Mouse (Mus musculus): ENCODE results near the gene Ptp4a2. TPM values are rescaled to one million over a fixed set of nuclear protein-coding genes. Genes with fewer than 3 reads are reported as not detected.
"Not testable (repeated sequence)": the region's sequence is repeated elsewhere in the genome, so short reads cannot be mapped to it uniquely, and the experiment has no call there.

Gene Ptp4a2
- polyA plus RNA-seq, 1 experiment from 2014 or later = 370 TPM

DNA sequence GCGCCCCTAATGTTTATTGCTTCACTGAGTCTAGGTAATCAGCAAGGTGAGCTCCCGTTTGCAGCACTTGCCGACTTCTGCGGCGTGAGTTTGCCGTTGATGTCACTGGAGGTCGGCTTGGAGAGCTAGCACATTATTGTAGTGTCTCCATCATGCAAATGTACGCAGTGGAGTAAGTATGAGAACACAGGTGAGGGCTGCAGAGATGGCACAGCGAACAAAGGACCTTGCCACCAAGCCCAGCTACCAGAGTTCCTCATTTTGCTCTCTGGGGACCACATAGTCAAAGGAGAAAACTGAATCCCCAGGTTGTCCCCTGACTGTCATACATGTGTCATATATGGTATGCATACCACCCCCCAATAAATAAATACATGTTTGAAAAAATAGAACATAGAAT lies 49.4 kb downstream of the Ptp4a2 start:
- no peaks in the 10 kb centered on the region for H3K27me3 ChIP-seq
- H3K4me1 ChIP-seq = peaks cover 2% of the 10 kb centered on the region

DNA sequence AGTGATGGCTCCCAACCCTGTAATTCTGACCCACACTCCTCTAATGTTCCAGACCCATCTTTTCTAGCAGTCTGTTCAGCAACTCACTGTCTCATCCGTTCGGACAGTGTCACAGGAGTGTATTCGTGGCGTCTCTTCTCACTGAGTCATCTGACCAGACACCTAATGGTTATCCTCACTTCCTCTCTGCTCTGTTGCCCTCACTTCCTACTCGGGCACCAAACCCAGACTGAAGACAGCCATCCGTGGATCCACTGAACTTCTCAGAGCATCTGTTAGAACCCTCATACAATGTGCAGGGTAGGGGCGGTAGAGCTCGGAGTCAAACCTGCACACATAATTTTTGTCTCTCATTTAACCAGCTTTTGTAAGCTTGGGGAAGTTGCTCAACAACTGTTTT lies 50.4 kb downstream of the Ptp4a2 start:
- WGBS = 78% methylated on average over 8 of the region's 8 CpGs
- no peak overlapping the region for H3K4me2 ChIP-seq (replicated peaks)

More for the DNA sequence above, 49.4 kb downstream of the Ptp4a2 start:
- H3K36me3 ChIP-seq = no peaks in the 10 kb centered on the region
- no peak overlapping the region for H3K4me3 ChIP-seq
- no peaks in the 10 kb centered on the region for H3K9me3 ChIP-seq
- 91% methylated on average over 9 of the region's 9 CpGs for WGBS
- no peak overlapping the region for H3K9ac ChIP-seq
- ATAC-seq (ENCODE audit: low FRiP score, low read depth) = no peak
- no peak overlapping the region for H3K27ac ChIP-seq
- no peak overlapping the region for H3K4me2 ChIP-seq (replicated peaks)

DNA sequence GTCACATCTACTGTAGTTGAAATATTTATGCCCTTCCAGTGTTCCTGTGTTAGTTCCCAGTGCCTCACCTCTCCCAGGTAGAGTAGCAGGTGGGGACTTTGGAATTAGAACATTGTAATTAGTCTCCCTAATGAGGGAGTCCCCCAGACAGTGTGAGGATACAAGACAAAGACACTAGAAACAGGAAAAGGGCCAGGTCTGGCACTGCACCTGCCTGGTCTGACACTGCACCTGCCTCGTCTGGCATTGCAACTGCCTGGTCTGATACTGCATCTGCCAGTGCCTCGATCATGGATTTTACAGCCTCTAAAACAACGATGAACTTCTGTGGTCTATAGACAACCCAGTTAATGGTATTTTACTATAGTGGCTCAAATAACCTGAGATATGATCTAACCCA lies 51.3 kb downstream of the Ptp4a2 start:
- no peaks in the 10 kb centered on the region for H3K36me3 ChIP-seq
- no peak overlapping the region for H3K4me3 ChIP-seq
- ATAC-seq (ENCODE audit: low FRiP score, low read depth) = no peak
- H3K27me3 ChIP-seq = no peaks in the 10 kb centered on the region
- no peaks in the 10 kb centered on the region; the same call in 1 of the 2 replicates for H3K9me3 ChIP-seq
- H3K4me1 ChIP-seq = no peaks in the 10 kb centered on the region
- WGBS = 82% methylated on average over 3 of the region's 3 CpGs
- H3K9ac ChIP-seq = no peak overlapping the region
- no peak overlapping the region for H3K4me2 ChIP-seq (replicated peaks)
- no peak overlapping the region for H3K27ac ChIP-seq

More for the DNA sequence above, 50.4 kb downstream of the Ptp4a2 start:
- Histone ChIP-seq H3K27ac (no peak overlapping the region), H3K9me3 (no peaks in the 10 kb centered on the region), H3K4me1 (no peaks in the 10 kb centered on the region), H3K9ac (no peak overlapping the region), H3K36me3 (no peaks in the 10 kb centered on the region), H3K27me3 (no peaks in the 10 kb centered on the region), H3K4me3 (no peak overlapping the region)
- ATAC-seq (ENCODE audit: low FRiP score, low read depth) = no peak

DNA sequence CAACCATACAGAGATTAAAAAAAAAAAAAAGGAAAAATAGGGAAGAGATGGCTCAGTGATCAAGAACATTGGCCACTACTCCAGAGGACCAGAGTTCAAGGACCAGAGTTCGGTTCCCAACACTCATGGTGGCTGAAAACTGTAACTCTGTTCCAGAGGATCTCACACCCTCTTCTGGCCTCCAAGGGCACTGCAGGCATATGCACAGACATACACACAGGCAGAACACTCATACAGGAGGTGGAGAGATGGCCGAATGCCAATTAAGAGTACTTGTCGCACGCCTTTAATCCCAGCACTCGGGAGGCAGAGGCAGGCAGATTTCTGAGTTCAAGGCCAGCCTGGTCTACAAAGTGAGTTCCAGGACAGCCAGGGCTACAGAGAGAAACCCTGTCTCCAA lies 55.2 kb downstream of the Ptp4a2 start:
- H3K4me2 ChIP-seq (replicated peaks) = not testable (repeated sequence)
- WGBS = 97% methylated on average over 5 of the region's 5 CpGs

DNA sequence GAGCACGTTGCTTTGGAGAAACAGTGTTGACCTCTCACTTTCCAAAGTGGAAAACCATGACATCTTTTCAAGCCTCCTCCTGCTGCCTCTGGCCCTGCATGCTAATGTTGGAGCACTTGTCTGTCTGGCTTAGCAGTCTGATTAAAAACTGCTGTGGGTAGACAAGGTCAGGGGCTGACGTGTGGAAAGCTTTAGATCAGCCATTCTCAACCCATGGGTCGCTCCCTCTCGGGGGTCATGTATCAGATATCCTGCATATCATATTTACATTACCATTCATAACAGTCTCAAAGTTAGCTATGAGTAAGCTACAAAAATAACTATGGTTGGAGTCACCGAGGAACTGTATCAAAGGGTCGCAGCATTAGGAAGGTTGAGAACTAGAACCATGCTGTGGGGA lies 57.2 kb downstream of the Ptp4a2 start:
- H3K36me3 ChIP-seq = no peaks in the 10 kb centered on the region
- H3K27me3 ChIP-seq = no peaks in the 10 kb centered on the region
- H3K9ac ChIP-seq = no peak overlapping the region
- H3K27ac ChIP-seq = no peak overlapping the region
- no peak overlapping the region for H3K4me3 ChIP-seq
- H3K9me3 ChIP-seq = no peaks in the 10 kb centered on the region; the same call in 1 of the 2 replicates
- WGBS = 58% methylated on average over 6 of the region's 6 CpGs
- ATAC-seq (ENCODE audit: low FRiP score, low read depth) = no peak
- H3K4me1 ChIP-seq = no peaks in the 10 kb centered on the region
- H3K4me2 ChIP-seq (replicated peaks) = no peak overlapping the region

More for the DNA sequence above, 55.2 kb downstream of the Ptp4a2 start:
- not testable (repeated sequence) for H3K36me3 ChIP-seq; H3K9me3 ChIP-seq; H3K4me3 ChIP-seq; H3K9ac ChIP-seq; ATAC-seq (ENCODE audit: low FRiP score, low read depth); H3K4me1 ChIP-seq; H3K27me3 ChIP-seq; H3K27ac ChIP-seq

DNA sequence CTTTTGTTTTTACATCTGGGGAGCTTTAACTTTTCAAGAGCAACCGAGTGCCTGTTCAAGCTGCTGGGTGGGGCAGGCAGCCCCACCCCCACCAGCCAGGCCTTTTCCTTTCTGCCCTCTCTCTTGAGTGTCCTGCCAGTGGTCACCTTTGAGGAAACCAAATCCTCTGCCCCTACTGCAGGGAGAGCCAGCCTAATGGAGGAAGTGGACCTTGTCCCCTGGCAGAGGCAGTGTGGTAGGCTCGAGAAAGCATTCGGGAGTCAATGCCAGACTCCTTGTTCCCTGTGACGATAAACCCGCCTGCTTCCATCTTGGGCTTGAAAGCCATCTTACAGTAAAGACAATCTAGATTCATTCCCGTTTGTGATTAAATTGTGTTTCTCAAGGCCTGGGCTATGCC lies 59.5 kb downstream of the Ptp4a2 start:
- H3K4me3 ChIP-seq = no peak overlapping the region
- H3K27me3 ChIP-seq = no peaks in the 10 kb centered on the region
- no peaks in the 10 kb centered on the region for H3K4me1 ChIP-seq
- 75% methylated on average over 6 of the region's 6 CpGs for WGBS
- no peak overlapping the region for H3K9ac ChIP-seq
- H3K4me2 ChIP-seq (replicated peaks) = no peak overlapping the region
- H3K9me3 ChIP-seq = no peaks in the 10 kb centered on the region; the same call in 1 of the 2 replicates
- ATAC-seq (ENCODE audit: low FRiP score, low read depth) = no peak
- H3K36me3 ChIP-seq = no peaks in the 10 kb centered on the region
- H3K27ac ChIP-seq = no peak overlapping the region

DNA sequence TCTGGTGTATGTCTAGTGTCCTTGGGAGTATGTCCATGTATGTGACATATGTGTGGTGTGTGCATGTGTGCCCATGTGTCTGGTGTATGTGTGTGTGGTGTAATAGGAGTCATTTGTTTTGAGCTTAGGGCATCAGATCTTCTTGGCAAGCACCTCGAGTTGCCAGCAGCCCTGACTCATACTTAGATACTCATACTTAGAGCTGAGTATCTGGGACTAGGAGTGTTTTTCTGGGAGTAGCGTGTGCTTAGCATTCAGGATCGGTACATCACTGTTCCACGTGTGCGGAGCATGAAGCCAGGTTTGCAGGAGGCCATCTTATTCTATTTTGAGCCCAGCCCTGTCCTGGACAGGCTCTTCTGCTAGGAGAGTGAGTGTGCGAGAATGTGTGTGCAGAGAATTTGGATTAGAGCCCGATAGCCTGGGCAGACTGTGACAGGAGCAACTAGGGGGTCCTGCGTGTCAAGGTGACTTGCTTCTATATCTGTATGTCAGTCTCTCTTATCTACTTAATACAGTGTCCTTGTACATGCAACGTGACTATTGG lies 61.4 kb downstream of the Ptp4a2 start:
- H3K9ac ChIP-seq = no peak overlapping the region
- no peaks in the 10 kb centered on the region for H3K27me3 ChIP-seq
- peaks cover 8% of the 10 kb centered on the region for H3K4me1 ChIP-seq
- no peak overlapping the region for H3K27ac ChIP-seq
- H3K4me2 ChIP-seq (replicated peaks) = no peak overlapping the region
- ATAC-seq (ENCODE audit: low FRiP score, low read depth) = no peak
- H3K9me3 ChIP-seq = no peaks in the 10 kb centered on the region
- 89% methylated on average over 9 of the region's 9 CpGs for WGBS
- H3K36me3 ChIP-seq = no peaks in the 10 kb centered on the region
- H3K4me3 ChIP-seq = no peak overlapping the region

DNA sequence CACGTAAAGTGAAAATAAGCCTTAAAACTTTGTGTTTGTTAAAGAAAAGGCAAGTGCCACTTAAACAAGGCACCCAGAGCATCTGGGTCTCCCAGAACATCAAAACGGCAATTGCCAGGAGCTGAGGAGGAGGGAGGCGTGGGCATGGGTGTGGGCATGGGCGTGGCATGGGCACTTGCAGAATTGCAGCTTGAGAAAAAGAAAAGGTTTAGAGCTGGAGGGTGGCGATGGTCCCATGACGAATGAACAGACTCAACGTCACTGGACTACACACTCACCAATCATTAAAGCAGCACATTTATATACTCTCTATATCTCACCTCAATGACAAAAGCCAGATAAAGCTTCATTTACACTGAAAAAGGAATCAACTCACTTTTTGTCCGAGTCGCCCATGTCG lies 63.8 kb downstream of the Ptp4a2 start:
- no peak for ATAC-seq (ENCODE audit: low FRiP score, low read depth)
- Histone ChIP-seq H3K4me3 (no peak overlapping the region), H3K36me3 (no peaks in the 10 kb centered on the region), H3K9me3 (no peaks in the 10 kb centered on the region), H3K4me1 (peaks cover 18% of the 10 kb centered on the region), H3K4me2 (replicated peaks) (no peak overlapping the region), H3K27ac (no peak overlapping the region), H3K27me3 (no peaks in the 10 kb centered on the region), H3K9ac (no peak overlapping the region)
- WGBS = 80% methylated on average over 10 of the region's 10 CpGs

DNA sequence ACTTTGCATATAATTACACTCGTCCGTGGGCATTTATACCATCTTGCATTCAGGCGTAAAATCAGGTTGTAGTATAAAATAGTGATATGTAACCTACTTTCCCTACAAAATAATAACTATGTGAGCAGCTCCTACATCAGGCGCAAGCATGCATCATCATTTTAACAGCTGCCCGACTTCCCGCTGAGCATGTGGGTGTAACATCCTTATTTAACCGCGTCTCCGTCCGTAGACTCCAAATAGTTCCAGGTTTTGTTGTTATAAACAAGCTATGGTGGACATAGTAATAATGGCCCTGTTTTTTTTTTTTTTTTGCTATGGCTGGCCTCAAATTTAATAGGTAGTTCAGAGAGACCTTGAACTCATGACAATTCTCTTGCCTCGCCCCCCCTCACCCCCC lies 64.4 kb downstream of the Ptp4a2 start:
- Histone ChIP-seq H3K4me2 (replicated peaks) (no peak overlapping the region), H3K9me3 (no peaks in the 10 kb centered on the region), H3K36me3 (no peaks in the 10 kb centered on the region), H3K27ac (no peak overlapping the region), H3K27me3 (no peaks in the 10 kb centered on the region), H3K9ac (no peak overlapping the region), H3K4me3 (no peak overlapping the region), H3K4me1 (peaks cover 18% of the 10 kb centered on the region)
- no peak for ATAC-seq (ENCODE audit: low FRiP score, low read depth)
- WGBS = 85% methylated on average over 11 of the region's 11 CpGs

DNA sequence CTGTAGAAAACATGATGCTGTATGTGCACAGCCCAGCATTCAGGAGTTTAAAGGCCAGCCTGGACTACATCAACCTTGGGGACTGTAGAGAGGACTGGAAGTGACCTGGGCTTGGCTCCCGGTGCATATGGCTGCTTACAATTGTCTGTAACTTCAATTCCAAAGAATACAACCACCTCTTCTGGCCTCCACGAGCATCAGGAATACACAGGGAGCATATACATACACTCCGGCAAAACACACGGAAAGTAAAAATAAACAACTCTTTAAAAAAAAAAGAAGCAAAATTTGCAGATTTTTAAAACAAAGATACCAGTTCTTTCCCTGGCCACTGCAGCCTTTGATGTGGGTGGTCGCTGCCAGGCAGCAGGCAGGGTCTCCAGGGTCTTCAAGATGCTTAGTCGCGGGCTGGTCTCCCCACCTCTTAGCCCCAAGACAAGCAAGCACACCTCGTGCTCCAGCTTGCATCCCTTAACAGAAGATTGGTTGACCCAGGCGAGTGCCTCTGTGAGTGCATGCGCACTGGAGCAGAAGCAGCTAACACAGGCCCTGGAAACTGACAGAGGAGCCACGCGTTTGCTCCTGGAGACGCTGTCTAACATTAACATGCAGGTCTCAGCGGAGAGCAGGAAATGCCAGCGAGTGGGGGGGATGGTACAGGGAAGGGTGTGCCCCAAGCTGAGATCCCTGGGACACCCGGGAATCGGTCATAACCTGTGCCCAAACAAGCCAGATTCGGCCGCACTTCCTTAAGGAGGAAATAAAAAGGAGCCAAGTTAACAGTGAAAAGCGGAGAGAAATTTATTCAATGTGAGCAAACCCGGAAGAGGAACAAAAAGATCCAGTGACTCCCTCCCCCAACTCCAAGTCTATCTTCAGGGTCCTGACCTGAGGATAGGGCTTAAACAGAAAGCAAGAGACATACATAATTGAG lies 66.1 kb downstream of the Ptp4a2 start:
- H3K4me3 ChIP-seq = peak overlapping the region; percentile 34
- 11% methylated on average over 21 of the region's 21 CpGs for WGBS
- no peaks in the 10 kb centered on the region for H3K9me3 ChIP-seq
- no peaks in the 10 kb centered on the region for H3K27me3 ChIP-seq
- peak overlapping the region; percentile 79; the same call in 1 of the 2 replicates for H3K27ac ChIP-seq
- peak overlapping the region; percentile 64 for H3K9ac ChIP-seq
- H3K4me1 ChIP-seq = peaks cover 23% of the 10 kb centered on the region
- peak; percentile 57; the same call in 1 of the 2 replicates for ATAC-seq (ENCODE audit: low FRiP score, low read depth)
- peak overlapping the region; percentile 64 for H3K4me2 ChIP-seq (replicated peaks)
- H3K36me3 ChIP-seq = no peaks in the 10 kb centered on the region

DNA sequence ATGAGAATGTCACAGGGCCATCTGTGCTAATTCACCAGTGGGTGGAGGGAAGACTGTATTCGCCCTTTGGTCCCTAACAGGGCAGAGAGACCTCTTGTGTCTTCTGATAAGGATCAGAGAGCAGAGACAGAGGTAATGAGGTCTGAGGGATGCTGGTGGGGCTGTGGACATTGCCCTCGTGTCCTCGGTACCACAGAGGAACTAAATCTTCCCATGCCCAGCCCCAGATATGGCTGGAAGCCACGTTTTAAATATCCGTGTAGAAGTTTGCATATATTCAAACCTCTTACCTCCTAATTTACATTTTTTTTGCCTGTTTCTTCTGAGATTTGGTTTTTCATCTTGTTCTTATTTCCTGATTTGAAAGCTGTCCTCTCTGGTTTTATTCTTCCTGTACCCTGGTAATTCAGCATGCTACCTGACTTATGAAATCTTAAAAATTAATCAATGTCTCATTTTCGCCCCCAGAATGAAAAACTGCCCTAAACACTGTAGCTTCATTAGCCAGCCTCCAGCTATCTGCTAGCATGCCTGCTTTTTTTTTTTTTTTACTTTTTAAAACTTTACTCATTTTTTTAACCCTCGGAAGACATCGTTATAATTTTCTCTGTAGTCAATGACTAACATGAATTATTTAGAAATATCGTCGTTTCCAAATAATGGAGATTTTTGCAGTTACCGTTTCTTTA lies 67.1 kb downstream of the Ptp4a2 start:
- H3K27ac ChIP-seq = no peak overlapping the region
- H3K27me3 ChIP-seq = no peaks in the 10 kb centered on the region
- H3K9me3 ChIP-seq = no peaks in the 10 kb centered on the region
- no peak for ATAC-seq (ENCODE audit: low FRiP score, low read depth)
- H3K4me2 ChIP-seq (replicated peaks) = peak overlapping the region; percentile 64
- H3K9ac ChIP-seq = no peak overlapping the region
- 65% methylated on average over 11 of the region's 11 CpGs for WGBS
- no peaks in the 10 kb centered on the region for H3K36me3 ChIP-seq
- peak overlapping the region; percentile 34; the same call in 1 of the 2 replicates for H3K4me3 ChIP-seq
- H3K4me1 ChIP-seq = peaks cover 34% of the 10 kb centered on the region

DNA sequence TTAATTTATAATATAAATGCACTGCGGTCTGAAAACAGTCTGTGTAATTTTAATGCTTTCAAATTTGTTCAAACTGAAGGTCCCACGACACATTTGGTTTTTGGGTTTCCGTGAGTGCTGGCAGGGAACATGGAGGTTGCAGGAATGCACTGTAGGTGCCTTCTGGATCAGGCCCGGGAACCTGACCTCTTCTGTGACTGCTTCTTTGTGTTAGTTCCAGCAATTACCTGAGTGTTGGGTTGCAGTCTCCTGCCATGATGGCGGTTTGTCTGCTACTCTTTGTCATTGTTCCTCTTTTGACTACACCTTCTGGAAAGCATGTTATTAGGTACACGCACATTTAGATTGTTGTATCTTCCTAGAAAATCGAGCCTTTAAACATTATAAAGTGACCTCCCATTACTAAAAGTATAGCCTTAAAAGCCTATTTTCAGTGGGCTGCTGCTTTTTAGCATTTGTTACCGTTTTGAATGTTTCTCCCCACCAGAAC lies 67.7 kb downstream of the Ptp4a2 start:
- Histone ChIP-seq H3K27me3 (no peaks in the 10 kb centered on the region), H3K27ac (no peak overlapping the region), H3K4me2 (replicated peaks) (no peak overlapping the region), H3K9ac (no peak overlapping the region), H3K9me3 (no peaks in the 10 kb centered on the region), H3K4me3 (no peak overlapping the region), H3K4me1 (peaks cover 36% of the 10 kb centered on the region), H3K36me3 (no peaks in the 10 kb centered on the region)
- WGBS = 59% methylated on average over 8 of the region's 8 CpGs
- no peak for ATAC-seq (ENCODE audit: low FRiP score, low read depth)

Measured in limb, embryonic 13.5 days (tissue).